Comparison of ENCODE assay signal across 7 mouse cellular contexts in the genomic region with DNA sequence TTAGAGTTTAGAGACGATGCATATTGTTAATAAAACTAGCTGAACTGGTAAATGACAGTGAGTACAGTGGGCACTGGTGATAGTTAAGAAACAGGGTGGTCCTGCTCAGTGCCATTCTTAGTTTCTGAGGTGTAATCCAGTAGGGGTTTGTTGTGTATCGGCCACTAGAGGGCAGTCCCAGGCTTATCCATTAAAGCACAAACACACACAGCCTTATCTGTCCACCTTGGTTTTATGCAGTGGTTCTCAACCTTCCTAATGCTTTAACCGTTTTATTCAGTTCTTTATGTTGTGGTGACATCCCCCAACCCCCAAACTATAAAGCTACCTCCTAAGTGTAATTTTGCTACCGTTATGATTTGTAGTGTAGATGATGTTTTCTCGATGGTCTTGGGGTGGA. TPM values are rescaled to one million over a fixed set of nuclear protein-coding genes. Genes with fewer than 3 reads are reported as not detected.
DNase-seq lines count a peak whose midpoint lies in the region; ATAC-seq and TF ChIP-seq lines count a peak whose summit lies in the region.

No protein-coding gene starts in this region.

- no peak overlapping the region for H3K4me3 ChIP-seq in kidney, embryonic 14.5 days (ENCODE audit: low read length)
- no peak overlapping the region for H3K4me3 ChIP-seq in ES-Bruce4 (ENCODE audit: low read depth, low read length)
- H3K4me3 ChIP-seq in hindbrain, postnatal 0 days (ENCODE audit: low read length) = no peak overlapping the region

- H3K9ac ChIP-seq in kidney, embryonic 14.5 days (ENCODE audit: low read depth, low read length) = no peak overlapping the region
- no peak overlapping the region; the same call in 1 of the 2 replicates for H3K9ac ChIP-seq in ES-Bruce4 (ENCODE audit: low read depth, poor library complexity, severe bottlenecking)
- no peak overlapping the region for H3K9ac ChIP-seq in hindbrain, postnatal 0 days (replicated peaks; ENCODE audit: low read length)

- WGBS in kidney, embryonic 14.5 days = 58% methylated on average over 5 of the region's 5 CpGs
- WGBS in hindbrain, postnatal 0 days = 55% methylated on average over 5 of the region's 5 CpGs

- H3K9me3 ChIP-seq in kidney, embryonic 14.5 days (ENCODE audit: control insufficient read depth, low read length) = no peaks in the 10 kb centered on the region
- H3K9me3 ChIP-seq in ES-Bruce4 (replicated peaks; ENCODE audit: control insufficient read depth, insufficient read depth, low read length, poor library complexity, severe bottlenecking) = no peaks in the 10 kb centered on the region
- H3K9me3 ChIP-seq in hindbrain, postnatal 0 days (ENCODE audit: low read length) = no peaks in the 10 kb centered on the region

- peaks cover 15% of the 10 kb centered on the region for H3K36me3 ChIP-seq in kidney, embryonic 14.5 days (ENCODE audit: control insufficient read depth, insufficient read depth, low read length)
- H3K36me3 ChIP-seq in ES-Bruce4 (ENCODE audit: control insufficient read depth, insufficient read depth, low read length, poor library complexity, severe bottlenecking) = peaks cover 13% of the 10 kb centered on the region
- peaks cover 14% of the 10 kb centered on the region for H3K36me3 ChIP-seq in hindbrain, postnatal 0 days (ENCODE audit: insufficient read depth, low read length)

- no peak for TF ChIP-seq POLR2A in ES-Bruce4 (IDR thresholded peaks at IDR 0.05; ENCODE audit: insufficient read depth, low read length)

- H3K27me3 ChIP-seq in kidney, embryonic 14.5 days (ENCODE audit: control insufficient read depth, insufficient read depth, low read length) = no peaks in the 10 kb centered on the region
- no peaks in the 10 kb centered on the region for H3K27me3 ChIP-seq in ES-Bruce4 (ENCODE audit: control insufficient read depth, insufficient read depth, low read length, poor library complexity, severe bottlenecking)
- H3K27me3 ChIP-seq in hindbrain, postnatal 0 days (ENCODE audit: insufficient read depth, low read length) = no peaks in the 10 kb centered on the region

- H3K4me1 ChIP-seq in kidney, embryonic 14.5 days (ENCODE audit: control insufficient read depth, insufficient read depth, low read length) = peaks cover 8% of the 10 kb centered on the region; the same call in 1 of the 2 replicates
- H3K4me1 ChIP-seq in ES-Bruce4 (ENCODE audit: control insufficient read depth, insufficient read depth, low read length) = no peaks in the 10 kb centered on the region
- 0 out of 2 replicates have a peak, but pooled peaks cover 5% of the 10 kb centered on the region for H3K4me1 ChIP-seq in hindbrain, postnatal 0 days (ENCODE audit: insufficient read depth, low read length)

- TF ChIP-seq CTCF in ES-Bruce4 (IDR thresholded peaks at IDR 0.05; ENCODE audit: low read depth, low read length) = peak; percentile 39
- TF ChIP-seq CTCF in hindbrain, postnatal 0 days (IDR thresholded peaks at IDR 0.05; ENCODE audit: low read depth) = peak; percentile 80

- H3K27ac ChIP-seq in kidney, embryonic 14.5 days (ENCODE audit: low read depth, low read length) = no peak overlapping the region
- H3K27ac ChIP-seq in ES-Bruce4 (ENCODE audit: insufficient read depth, low read length) = no peak overlapping the region
- no peak overlapping the region for H3K27ac ChIP-seq in hindbrain, postnatal 0 days

- peak; percentile 38 for DNase-seq in kidney, adult 18-20 months
- DNase-seq in T-cell, adult 2 months (ENCODE audit: low spot score) = peak; percentile 32
- DNase-seq in hindbrain, postnatal 0 days (ENCODE audit: low spot score) = peak; percentile 69
- peak; percentile 65 for DNase-seq in lung, postnatal 36 days
- DNase-seq in frontal cortex, postnatal 25 days (ENCODE audit: low spot score in 2 of 2) = no peak

- no peak for ATAC-seq in kidney, embryonic 14.5 days (ENCODE audit: low FRiP score, low TSS enrichment)
- ATAC-seq in hindbrain, postnatal 0 days = no peak

- H3K4me2 ChIP-seq in kidney, embryonic 14.5 days (replicated peaks; ENCODE audit: low read depth, low read length) = no peak overlapping the region
- no peak overlapping the region for H3K4me2 ChIP-seq in hindbrain, postnatal 0 days (ENCODE audit: low read depth, low read length)

- no peak for TF ChIP-seq EP300 in ES-Bruce4 (IDR thresholded peaks at IDR 0.05; ENCODE audit: insufficient read depth, low read depth, low read length)

RNA-seq across cellular contexts. Expression of gene Pom121, which starts 1.5 kb away (rescaled TPM):
- polyA plus RNA-seq in kidney, embryonic 14.5 days (2014; fragmentation: Nextera tagmentation; extraction: Ambion mirVana) = 15.5 and 20.7 TPM in 2 replicates
- polyA plus RNA-seq in ES-Bruce4 (2011; ENCODE audit: insufficient read depth, insufficient read length, low read depth, missing spikeins) = 68.9 and 71.8 TPM in 2 replicates
- total RNA-seq in hindbrain, postnatal 0 days (2014; rRNA removed) = 11.2 and 14.3 TPM in 2 replicates
- 7.5 TPM in 2 replicates for polyA plus RNA-seq in hindbrain, postnatal 0 days (2015; fragmentation: Nextera tagmentation; extraction: Ambion mirVana)

RNA-seq across cellular contexts. Expression of gene Nsun5, which starts 26.1 kb away (rescaled TPM):
- 27.1 and 29.2 TPM in 2 replicates for polyA plus RNA-seq in kidney, embryonic 14.5 days (2014; fragmentation: Nextera tagmentation; extraction: Ambion mirVana)
- polyA plus RNA-seq in ES-Bruce4 (2011; ENCODE audit: insufficient read depth, insufficient read length, low read depth, missing spikeins) = 18.8 and 21.8 TPM in 2 replicates
- 17.8 and 22.7 TPM in 2 replicates for total RNA-seq in hindbrain, postnatal 0 days (2014; rRNA removed)
- polyA plus RNA-seq in hindbrain, postnatal 0 days (2015; fragmentation: Nextera tagmentation; extraction: Ambion mirVana) = 18.1 and 19.1 TPM in 2 replicates

RNA-seq across cellular contexts. Expression of gene Trim50, which starts 42.7 kb away (rescaled TPM):
- polyA plus RNA-seq in kidney, embryonic 14.5 days (2014; fragmentation: Nextera tagmentation; extraction: Ambion mirVana) = not detected in 2 replicates
- polyA plus RNA-seq in ES-Bruce4 (2011; ENCODE audit: insufficient read depth, insufficient read length, low read depth, missing spikeins) = not detected in 2 replicates
- total RNA-seq in hindbrain, postnatal 0 days (2014; rRNA removed) = not detected in 2 replicates
- 0.08 TPM in 1 of 2 replicates, not detected in the other for polyA plus RNA-seq in hindbrain, postnatal 0 days (2015; fragmentation: Nextera tagmentation; extraction: Ambion mirVana)

RNA-seq across cellular contexts. Expression of gene Fkbp6, which starts 46.0 kb away (rescaled TPM):
- not detected in 2 replicates for polyA plus RNA-seq in kidney, embryonic 14.5 days (2014; fragmentation: Nextera tagmentation; extraction: Ambion mirVana)
- polyA plus RNA-seq in ES-Bruce4 (2011; ENCODE audit: insufficient read depth, insufficient read length, low read depth, missing spikeins) = 0.49 and 0.55 TPM in 2 replicates
- total RNA-seq in hindbrain, postnatal 0 days (2014; rRNA removed) = not detected in 2 replicates
- polyA plus RNA-seq in hindbrain, postnatal 0 days (2015; fragmentation: Nextera tagmentation; extraction: Ambion mirVana) = 0.14 and 0.29 TPM in 2 replicates

Comparison
In these comparisons a context has a peak if more than half of its experiments do, and no peak if none do; other contexts are left out.
1. DNase-seq: peak in kidney, adult 18-20 months (single experiment), T-cell, adult 2 months (single experiment), hindbrain, postnatal 0 days (single experiment) and lung, postnatal 36 days (single experiment); none in frontal cortex, postnatal 25 days (0 of 2).